Mouse (Mus musculus) skeletal muscle tissue, adult 2 months (tissue): Measurements from ENCODE around the gene Nsun7.

Source experiments
- DNase-seq: peaks from one replicate; pipeline ENCODE4 v3.0.0-alpha.2; 2012; ENCODE audit warnings: low read depth, low spot score

The Nsun7 gene

DNA sequence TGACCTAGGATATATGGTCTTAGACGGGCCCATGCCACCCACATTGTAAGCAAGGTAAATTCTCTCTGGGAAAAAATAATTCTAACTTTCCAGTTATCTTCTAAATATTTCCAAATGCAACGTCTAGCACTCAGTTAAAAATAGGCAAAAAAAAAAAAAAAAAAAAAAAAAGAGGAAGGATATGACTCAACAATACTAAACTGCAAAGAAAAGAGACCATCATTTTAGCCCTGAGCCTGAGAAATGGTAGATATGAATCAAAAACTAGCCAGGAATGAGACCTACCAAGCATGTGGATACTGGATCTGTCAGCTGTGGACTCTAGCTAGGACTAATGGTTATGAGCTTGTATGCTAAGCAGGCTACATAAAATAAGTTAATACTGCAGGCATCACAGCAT is 20.0 kb downstream of the Nsun7 start:
- DNase-seq: no peak

GRCm38 (mm10) chr5:66280742-66281141 is 21.0 kb downstream of the Nsun7 start:
- no peak for DNase-seq

GRCm38 (mm10) chr5:66294106-66294625 is 34.5 kb downstream of the Nsun7 start:
- DNase-seq: no peak

DNA sequence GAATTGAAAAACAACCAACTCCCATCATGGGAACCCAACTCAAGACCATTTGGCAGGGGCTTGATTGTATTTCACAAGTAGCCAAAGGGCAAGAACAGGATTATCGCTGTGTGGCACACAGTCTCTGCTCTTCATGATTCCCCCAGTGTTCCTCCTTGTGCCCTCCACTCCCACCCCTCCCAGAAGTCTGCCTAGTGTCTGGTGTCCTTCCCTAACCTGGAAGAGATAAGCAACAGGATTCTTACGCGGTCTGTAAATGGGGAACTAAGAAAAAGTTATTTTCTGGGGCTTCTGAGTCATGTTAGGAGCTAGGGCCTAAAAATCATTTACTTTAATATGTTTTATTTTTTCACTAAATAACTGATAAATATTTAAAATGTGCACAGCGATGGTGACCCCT is 35.3 kb downstream of the Nsun7 start:
- no peak for DNase-seq

- no peak for DNase-seq
Observed at GRCm38 (mm10) chr5:66296116-66296515, 36.4 kb downstream of the Nsun7 start.

DNA sequence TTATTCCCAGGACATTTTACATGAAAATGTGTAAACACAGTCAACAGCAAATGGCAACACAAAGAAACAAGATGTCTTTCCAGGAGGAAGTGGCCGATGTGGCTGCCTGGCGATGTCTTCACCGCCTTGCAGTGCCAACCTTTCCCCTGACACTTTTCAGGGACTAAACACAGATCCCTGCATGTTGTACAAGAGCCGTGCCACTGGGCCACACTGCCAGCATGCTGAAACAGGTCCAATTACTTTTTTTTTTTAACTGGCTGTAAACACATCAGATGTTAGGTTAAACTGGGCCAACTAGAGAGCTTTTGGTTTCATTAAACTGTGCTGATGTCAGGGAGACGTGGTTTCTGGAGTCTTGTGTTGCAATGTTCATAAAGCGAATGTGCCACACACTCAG is 39.2 kb downstream of the Nsun7 start:
- no peak for DNase-seq

DNA sequence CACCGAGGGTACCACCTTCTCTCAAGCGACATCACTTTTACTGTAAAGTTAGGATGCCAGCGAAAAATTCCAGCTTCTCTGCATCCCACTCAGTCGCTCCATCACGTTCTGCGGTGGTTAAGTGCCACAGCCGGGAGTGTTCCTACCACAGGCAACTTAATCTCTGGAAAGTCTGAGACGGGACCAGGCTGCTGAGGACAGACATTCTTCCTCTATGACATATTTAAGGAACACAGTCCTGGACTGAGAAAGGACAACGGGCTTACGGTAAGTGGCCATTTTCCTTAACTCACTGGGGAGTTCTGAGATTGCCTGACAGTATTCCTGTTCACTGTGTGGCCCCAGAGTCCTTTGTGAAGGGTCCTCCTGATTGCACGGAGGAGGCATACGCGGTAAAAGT is 40.9 kb downstream of the Nsun7 start:
- DNase-seq: no peak

GRCm38 (mm10) chr5:66302085-66302815 is 42.6 kb downstream of the Nsun7 start:
- DNase-seq: no peak

DNA sequence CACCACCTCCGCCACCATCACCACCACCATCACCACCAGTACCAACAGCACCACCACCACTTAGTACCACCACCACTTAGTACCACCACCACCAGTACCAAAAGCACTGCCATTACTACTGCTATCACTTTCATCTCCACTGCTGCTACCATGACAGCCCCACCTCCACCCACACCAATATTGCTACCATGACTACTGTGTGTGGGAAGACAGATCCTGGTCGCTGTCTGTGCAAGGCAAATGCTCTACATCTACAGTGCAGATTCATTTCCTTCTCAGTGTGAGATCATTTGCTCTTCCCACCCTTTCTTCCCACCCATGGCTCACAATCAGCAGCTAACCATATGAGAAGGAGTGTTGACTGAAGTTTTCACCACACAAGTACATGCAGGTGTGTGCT is 43.2 kb downstream of the Nsun7 start:
- no peak for DNase-seq

- no peak for DNase-seq
Observed at GRCm38 (mm10) chr5:66304300-66305067, 44.8 kb downstream of the Nsun7 start.

- DNase-seq: no peak
Observed at GRCm38 (mm10) chr5:66305511-66305910, 45.8 kb downstream of the Nsun7 start.

- no peak for DNase-seq
Observed at GRCm38 (mm10) chr5:66310328-66310727, 50.6 kb downstream of the Nsun7 start.

GRCm38 (mm10) chr5:66310806-66311205 is 51.1 kb downstream of the Nsun7 start:
- no peak for DNase-seq

- no peak for DNase-seq
Observed at GRCm38 (mm10) chr5:66315791-66316190, 56.1 kb downstream of the Nsun7 start.

DNA sequence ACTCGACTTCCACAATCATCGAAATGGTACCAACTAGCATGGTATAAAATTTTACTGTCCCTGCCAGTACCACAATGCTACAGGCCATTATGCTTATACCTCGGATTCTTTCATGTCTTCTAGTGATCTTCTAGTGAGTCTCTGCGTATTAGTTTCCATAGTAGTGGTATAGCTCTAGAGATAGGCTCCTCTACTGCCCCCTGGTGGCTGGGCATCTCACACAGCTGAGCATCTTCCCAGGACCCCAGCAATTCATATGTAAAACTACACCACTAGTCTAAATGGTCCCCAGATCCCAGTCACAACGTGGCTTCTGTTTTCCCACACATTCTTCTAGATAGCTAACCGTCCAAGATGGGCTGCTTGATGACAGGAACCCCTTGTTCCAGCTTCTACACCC is 59.6 kb downstream of the Nsun7 start:
- DNase-seq: peak; percentile 22

GRCm38 (mm10) chr5:66319827-66320404 is 60.2 kb downstream of the Nsun7 start:
- no peak for DNase-seq

DNA sequence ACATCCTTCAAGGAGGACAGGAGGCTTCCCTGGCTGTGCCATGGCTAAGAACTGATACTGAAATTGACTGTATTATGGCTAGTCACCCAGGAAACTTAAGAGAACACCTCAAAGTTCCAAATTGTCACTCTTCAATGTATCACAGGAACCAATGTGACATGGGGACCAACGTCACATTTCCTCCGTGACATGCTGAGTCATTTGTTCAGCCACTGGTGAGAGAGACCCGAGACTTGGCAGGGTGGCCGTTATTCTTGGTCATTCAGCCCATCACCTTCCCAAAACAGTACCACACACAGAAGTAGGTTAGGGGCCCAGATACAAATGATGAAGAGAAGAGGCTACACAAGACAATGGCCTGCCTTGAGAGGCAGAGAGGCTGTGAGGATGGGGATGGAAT is 63.4 kb downstream of the Nsun7 start:
- DNase-seq: peak; percentile 47

GRCm38 (mm10) chr5:66323603-66324002 is 63.9 kb downstream of the Nsun7 start:
- DNase-seq: peak; percentile 81

DNA sequence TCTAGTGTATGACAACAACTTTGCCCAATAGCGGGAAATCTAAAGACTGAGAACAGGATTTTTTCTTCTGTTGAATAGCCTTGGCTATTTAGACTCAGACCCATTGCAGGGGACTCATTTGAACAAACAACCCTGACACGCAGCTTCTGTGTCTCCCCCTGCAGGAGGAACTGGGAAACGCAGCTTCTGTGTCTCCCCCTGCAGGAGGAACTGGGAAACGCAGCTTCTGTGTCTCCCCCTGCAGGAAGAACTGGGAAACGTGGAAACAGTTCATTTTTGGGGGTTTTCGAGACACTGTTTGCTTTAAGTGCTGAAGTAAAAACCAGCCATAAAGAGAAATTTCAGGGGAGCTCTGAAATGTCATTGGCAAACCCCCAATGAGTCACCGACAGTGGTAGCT is 66.7 kb downstream of the Nsun7 start:
- DNase-seq: no peak

GRCm38 (mm10) chr5:66327949-66328726 is 68.4 kb downstream of the Nsun7 start:
- DNase-seq: no peak

DNA sequence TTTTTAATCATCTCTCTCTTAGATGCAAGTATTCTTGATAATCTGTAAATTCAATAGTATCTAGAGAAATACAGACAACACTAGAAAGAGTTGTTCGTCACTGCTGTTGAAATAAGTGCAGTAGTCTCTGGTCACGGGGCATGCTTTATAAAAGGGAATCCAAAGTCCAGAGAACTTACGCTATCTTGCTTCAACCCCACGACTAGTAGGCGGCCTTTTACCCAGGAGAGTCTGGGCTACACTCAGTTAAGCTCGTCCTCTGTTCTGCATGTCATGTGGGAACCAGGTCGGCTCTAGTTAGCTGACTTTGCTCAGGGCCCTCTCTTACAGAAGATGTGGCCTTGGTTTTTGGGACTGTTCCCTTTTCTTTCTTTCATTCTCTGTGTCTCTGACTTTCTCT is 69.1 kb downstream of the Nsun7 start:
- no peak for DNase-seq

DNA sequence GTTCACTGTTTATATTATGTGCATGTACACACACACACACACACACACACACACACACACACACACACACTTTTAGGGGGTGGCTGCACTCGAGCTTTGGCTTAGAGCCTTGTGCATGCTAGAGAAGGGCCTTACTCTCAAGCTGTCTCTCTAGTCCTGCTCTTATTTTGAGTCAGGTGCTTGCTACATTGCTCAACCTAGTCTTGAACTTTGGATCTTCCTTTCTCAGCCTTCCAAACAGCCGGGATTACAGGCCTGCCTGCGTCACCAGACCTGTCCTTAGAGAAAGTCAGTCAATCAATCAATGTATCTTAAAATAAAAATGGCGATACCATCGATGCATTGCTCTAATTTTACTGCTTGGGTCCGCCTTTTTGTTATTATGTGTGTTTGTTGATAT is 71.1 kb downstream of the Nsun7 start:
- DNase-seq: no peak
